Mouse (Mus musculus) MEL (cell line): Measurements from ENCODE around the gene Tom1l2. TPM values are rescaled to one million over a fixed set of nuclear protein-coding genes. Genes with fewer than 3 reads are reported as not detected.

Experiments
- DNase-seq: peaks from one replicate; pipeline ENCODE4 v3.0.0; 2011; ENCODE audit warnings: low read depth, low spot score
- H3K27ac ChIP-seq: 2 replicates; pipeline ENCODE4 v1.5.1; 2012; ENCODE audit warnings: low read depth, mild to moderate bottlenecking, control low read depth, low read length, moderate library complexity; ENCODE audit not compliant: control insufficient read depth
- H3K27me3 ChIP-seq, 2 experiments: fragments of 150-350 bp in 1 of 2; sonication (generic) in 1 of 2; 2 replicates each; pipeline ENCODE4 v1.6.1; 2012; ENCODE audit warnings: low read length in 2 of 2, mild to moderate bottlenecking in 2 of 2, improper control_type of control experiment in 1 of 2, moderate library complexity in 1 of 2; ENCODE audit not compliant: insufficient read depth in 2 of 2, control insufficient read depth in 1 of 2
- H3K36me3 ChIP-seq, 2 experiments: 2 replicates each; pipeline ENCODE4 v1.6.1; 2012 to 2014; ENCODE audit warnings: low read length in 2 of 2, improper control_type of control experiment in 1 of 2, inconsistent platforms in 1 of 2, mild to moderate bottlenecking in 1 of 2; ENCODE audit not compliant: insufficient read depth in 2 of 2, control insufficient read depth in 1 of 2
- H3K4me1 ChIP-seq, 2 experiments: fragments of 150-350 bp in 1 of 2; sonication (generic) in 1 of 2; 2 replicates each; pipeline ENCODE4 v1.6.1; 2012; ENCODE audit warnings: low read length in 2 of 2, improper control_type of control experiment in 1 of 2, mild to moderate bottlenecking in 1 of 2; ENCODE audit not compliant: insufficient read depth in 2 of 2, control insufficient read depth in 1 of 2
- H3K4me3 ChIP-seq, 2 experiments: fragments of 150-350 bp in 1 of 2; sonication (generic) in 1 of 2; 2 replicates each; pipeline ENCODE4 v1.5.1; 2012; ENCODE audit warnings: low read depth in 2 of 2, low read length in 2 of 2, mild to moderate bottlenecking in 2 of 2, moderate library complexity in 2 of 2, control low read depth in 1 of 2, improper control_type of control experiment in 1 of 2; ENCODE audit not compliant: control insufficient read depth in 1 of 2, insufficient read depth in 1 of 2
- H3K79me2 ChIP-seq: 2 replicates; pipeline ENCODE4 v1.6.1; 2012; ENCODE audit warnings: mild to moderate bottlenecking, low read length, moderate library complexity; ENCODE audit not compliant: control insufficient read depth, poor library complexity, insufficient read depth
- H3K9ac ChIP-seq: 2 replicates; pipeline ENCODE4 v1.6.1; 2012; ENCODE audit warnings: low read depth, mild to moderate bottlenecking, control low read depth, low read length, moderate library complexity; ENCODE audit not compliant: control insufficient read depth, poor library complexity, severe bottlenecking
- H3K9me3 ChIP-seq: fragments of 150-350 bp; sonication (generic); replicated peaks from 2 replicates; pipeline ENCODE4 v1.6.1; 2012; ENCODE audit warnings: mild to moderate bottlenecking, low read length, improper control_type of control experiment, moderate library complexity; ENCODE audit not compliant: insufficient read depth
- CHD1 ChIP-seq: IDR thresholded peaks from 2 replicates; pipeline ENCODE4 v1.6.1; 2012; ENCODE audit warnings: low read depth, mild to moderate bottlenecking, inconsistent platforms, low read length, improper control_type of control experiment
- CHD2 ChIP-seq: IDR thresholded peaks from 2 replicates; pipeline ENCODE4 v1.6.1; 2011; ENCODE audit warnings: low read length, improper control_type of control experiment
- ELF1 ChIP-seq: IDR thresholded peaks from 2 replicates; pipeline ENCODE4 v1.6.1; 2014; ENCODE audit warnings: low read depth, mild to moderate bottlenecking, inconsistent platforms, low read length, improper control_type of control experiment, moderate library complexity
- GABPA ChIP-seq: IDR thresholded peaks from 2 replicates; pipeline ENCODE4 v1.6.1; 2012; ENCODE audit warnings: low read depth, mild to moderate bottlenecking, inconsistent platforms, low read length, improper control_type of control experiment, moderate library complexity
- HCFC1 ChIP-seq: IDR thresholded peaks from 2 replicates; pipeline ENCODE4 v1.6.1; 2012; ENCODE audit warnings: low read depth, mild to moderate bottlenecking, inconsistent platforms, low read length, improper control_type of control experiment, moderate library complexity
- JUND ChIP-seq: IDR thresholded peaks from 2 replicates; pipeline ENCODE4 v1.6.1; 2011; ENCODE audit warnings: low read depth, mild to moderate bottlenecking, improper control_type of control experiment, low read length
- MEF2A ChIP-seq: IDR thresholded peaks from 2 replicates; pipeline ENCODE4 v1.6.1; 2014; ENCODE audit warnings: low read depth, mild to moderate bottlenecking, inconsistent platforms, low read length, improper control_type of control experiment; ENCODE audit not compliant: poor library complexity, insufficient replicate concordance, severe bottlenecking; ENCODE audit errors: extremely low read depth
- MXI1 ChIP-seq: IDR thresholded peaks from 2 replicates; pipeline ENCODE4 v1.6.1; 2011; ENCODE audit warnings: mild to moderate bottlenecking, low read depth, low read length, improper control_type of control experiment
- MYB ChIP-seq: IDR thresholded peaks from 2 replicates; pipeline ENCODE4 v1.6.1; 2011; ENCODE audit warnings: mild to moderate bottlenecking, low read depth, low read length, improper control_type of control experiment
- NELFE ChIP-seq: IDR thresholded peaks from 2 replicates; pipeline ENCODE4 v1.6.1; 2011; ENCODE audit warnings: low read depth, low read length, improper control_type of control experiment
- NRF1 ChIP-seq: IDR thresholded peaks from 2 replicates; pipeline ENCODE4 v1.6.1; 2014; ENCODE audit warnings: low read depth, mild to moderate bottlenecking, inconsistent platforms, low read length, improper control_type of control experiment, moderate library complexity; ENCODE audit not compliant: poor library complexity, insufficient read depth, severe bottlenecking
- POLR2A ChIP-seq, 2 experiments: IDR thresholded peaks; 2 replicates each; pipeline ENCODE4 v1.6.1; 2011 to 2012; ENCODE audit warnings: low read length in 2 of 2, mild to moderate bottlenecking in 2 of 2, control low read depth in 1 of 2, improper control_type of control experiment in 1 of 2, low read depth in 1 of 2, moderate library complexity in 1 of 2; ENCODE audit not compliant: control insufficient read depth in 1 of 2, insufficient read depth in 1 of 2, poor library complexity in 1 of 2
- POLR2AphosphoS2 ChIP-seq: IDR thresholded peaks from 2 replicates; pipeline ENCODE4 v1.6.1; 2011; ENCODE audit warnings: low read length, improper control_type of control experiment
- POLR2AphosphoS5 ChIP-seq: IDR thresholded peaks from 2 replicates; pipeline ENCODE4 v1.6.1; 2012; ENCODE audit warnings: low read depth, borderline replicate concordance, mild to moderate bottlenecking, inconsistent platforms, low read length, moderate library complexity, mixed read lengths
- RAD21 ChIP-seq: IDR thresholded peaks from 2 replicates; pipeline ENCODE4 v1.6.1; 2011; ENCODE audit warnings: mild to moderate bottlenecking, low read depth, low read length, improper control_type of control experiment
- SIN3A ChIP-seq: IDR thresholded peaks from 2 replicates; pipeline ENCODE4 v1.6.1; 2012; ENCODE audit warnings: low read length, improper control_type of control experiment, inconsistent platforms
- TBP ChIP-seq: IDR thresholded peaks from 2 replicates; pipeline ENCODE4 v1.8.0; 2011; ENCODE audit warnings: low read depth, low read length, improper control_type of control experiment
- TCF12 ChIP-seq: IDR thresholded peaks from 2 replicates; pipeline ENCODE4 v1.6.1; 2014; ENCODE audit warnings: low read depth, mild to moderate bottlenecking, inconsistent platforms, low read length, improper control_type of control experiment, moderate library complexity
- ZC3H11A ChIP-seq: IDR thresholded peaks from 2 replicates; pipeline ENCODE4 v1.6.1; 2012; ENCODE audit warnings: low read depth, mild to moderate bottlenecking, inconsistent platforms, low read length, improper control_type of control experiment
- ZKSCAN1 ChIP-seq: IDR thresholded peaks from 2 replicates; pipeline ENCODE4 v1.6.1; 2012; ENCODE audit warnings: low read depth, mild to moderate bottlenecking, inconsistent platforms, low read length, improper control_type of control experiment, moderate library complexity
- ZNF384 ChIP-seq: IDR thresholded peaks from 2 replicates; pipeline ENCODE4 v1.6.1; 2012; ENCODE audit warnings: low read depth, mild to moderate bottlenecking, inconsistent platforms, low read length, improper control_type of control experiment
- polyA plus RNA-seq, 2 experiments: library from polyadenylated mRNA; stranded (reverse) in 1 of 2; unstranded in 1 of 2; fragments of >175 nt in 1 of 2; fragments of >200 nt in 1 of 2; gene quantifications; 2 replicates each; pipeline versions ENCODE4 v1.2.1 to v1.2.4; 2012; ENCODE audit warnings: low replicate concordance in 2 of 2, low read depth in 1 of 2; ENCODE audit not compliant: insufficient read length in 2 of 2, insufficient read depth in 1 of 2, missing spikeins in 1 of 2
- total RNA-seq: library from RNA; depleted of rRNA; stranded (reverse); fragments of 300-350 nt; gene quantifications from 2 replicates; pipeline ENCODE4 v1.2.3, GENCODE M21; 2012

Tom1l2 gene
- total and polyA plus RNA-seq, 3 experiments: 6.8 to 12.2 TPM; not detected in 1

- H3K9ac ChIP-seq: no peak overlapping the region
- H3K9me3 ChIP-seq: no peaks in the 10 kb centered on the region
- H3K36me3 ChIP-seq: no peaks in the 10 kb centered on the region
- TF ChIP-seq HCFC1 (no peak), CHD1 (no peak), NELFE (no peak), JUND (no peak)
- no peak overlapping the region for H3K4me3 ChIP-seq
- no peak overlapping the region for H3K27ac ChIP-seq
- H3K79me2 ChIP-seq: no peaks in the 10 kb centered on the region
- no peaks in the 10 kb centered on the region for H3K4me1 ChIP-seq
- no peaks in the 10 kb centered on the region; a peak in 1 of 4 replicates for H3K27me3 ChIP-seq
- no peak for DNase-seq
Observed at GRCm38 (mm10) chr11:60387944-60388343, 35.2 kb upstream of the Tom1l2 start.

- no peak overlapping the region for H3K4me3 ChIP-seq
- H3K79me2 ChIP-seq: no peaks in the 10 kb centered on the region
- no peaks in the 10 kb centered on the region; a peak in 1 of 4 replicates for H3K27me3 ChIP-seq
- no peak overlapping the region for H3K9ac ChIP-seq
- TF ChIP-seq TBP (no peak), NRF1 (no peak), ZNF384 (no peak), POLR2A (IDR thresholded peaks at IDR 0.05; ENCODE audit: control insufficient read depth in 1 of 2, insufficient read depth in 1 of 2, low read depth in 1 of 2, low read length in 2 of 2, poor library complexity in 1 of 2) (no peak), JUND (no peak), SIN3A (no peak), CHD2 (no peak), POLR2AphosphoS2 (no peak), ELF1 (no peak), GABPA (no peak), ZC3H11A (no peak), POLR2AphosphoS5 (no peak), TCF12 (no peak), MXI1 (no peak), ZKSCAN1 (no peak), MEF2A (no peak), MYB (no peak), RAD21 (no peak)
- no peak overlapping the region for H3K27ac ChIP-seq
- no peaks in the 10 kb centered on the region for H3K9me3 ChIP-seq
- H3K36me3 ChIP-seq: no peaks in the 10 kb centered on the region
- DNase-seq: no peak
- no peaks in the 10 kb centered on the region for H3K4me1 ChIP-seq
Observed at GRCm38 (mm10) chr11:60385946-60386345, 33.2 kb upstream of the Tom1l2 start.
